Mouse (Mus musculus): ENCODE data around the gene Ythdf1.

GRCm38 (mm10) chr2:180889921-180890280 is 30.8 kb downstream of the Ythdf1 start:
- TF ChIP-seq POLR2A (IDR thresholded peaks at IDR 0.05; ENCODE audit: control insufficient read depth, extremely low read depth, insufficient read depth, low read length, poor library complexity): no peak
- TF ChIP-seq CTCF (IDR thresholded peaks at IDR 0.05; ENCODE audit: borderline replicate concordance, control insufficient read depth, extremely low read depth, insufficient read depth, low read length, poor library complexity): no peak
